Mouse (Mus musculus): Measurements from ENCODE around the gene Hoxa3. TPM values are rescaled to one million over a fixed set of nuclear protein-coding genes. Genes with fewer than 3 reads are reported as not detected.

Gene Hoxa3
- total and polyA plus RNA-seq, 2 experiments from 2014 or later: 1.6 TPM; not detected in 1

DNA sequence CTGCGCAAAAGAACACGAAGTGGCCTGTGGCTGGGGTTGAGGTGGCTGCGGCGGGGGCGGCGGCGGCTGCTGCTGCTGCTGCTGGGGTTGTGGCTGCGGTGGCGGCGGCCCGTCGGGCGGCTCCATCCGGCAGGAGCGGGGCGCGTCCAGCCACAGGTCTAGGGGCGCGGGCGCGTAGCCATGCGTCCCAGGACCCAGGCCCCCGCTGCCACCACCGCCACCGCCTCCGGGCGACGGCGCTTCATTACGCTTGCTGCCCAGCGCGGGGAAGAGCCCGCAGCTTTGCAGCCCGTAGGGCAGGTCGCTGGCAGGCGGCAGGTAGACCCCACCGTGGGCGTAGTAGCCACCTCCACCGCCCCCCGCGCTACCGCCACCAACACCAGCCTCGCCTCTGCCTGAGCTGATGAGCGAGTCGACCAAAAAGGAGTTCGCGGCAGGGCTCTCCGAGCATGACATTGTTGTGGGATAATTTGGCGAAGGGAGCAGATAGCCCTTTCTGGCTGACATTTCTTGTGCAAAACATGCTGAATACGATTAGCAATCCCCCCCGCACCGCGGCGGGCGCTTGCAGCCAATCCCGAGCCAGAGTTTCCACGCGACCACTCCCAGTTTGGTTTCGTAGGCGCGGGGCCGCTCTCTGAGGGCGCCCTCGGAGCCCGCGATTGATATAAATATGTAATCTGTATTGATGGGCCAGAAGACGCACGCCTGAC, 21.4 kb upstream of the Hoxa3 start:
- Histone ChIP-seq H3K27me3 (ENCODE audit: insufficient read depth, low read length) (peaks cover 92% of the 10 kb centered on the region), H3K36me3 (ENCODE audit: insufficient read depth, low read length) (no peaks in the 10 kb centered on the region), H3K4me3 (ENCODE audit: low read depth, low read length) (no peak overlapping the region), H3K27ac (ENCODE audit: low read depth, low read length) (no peak overlapping the region), H3K9me3 (ENCODE audit: low read length) (no peaks in the 10 kb centered on the region), H3K9ac (replicated peaks; ENCODE audit: low read length, poor library complexity, severe bottlenecking) (no peak overlapping the region), H3K4me2 (ENCODE audit: low read depth, low read length, poor library complexity, severe bottlenecking) (no peak overlapping the region), H3K4me1 (ENCODE audit: insufficient read depth, low read length) (no peaks in the 10 kb centered on the region)
- WGBS: 2% methylated on average over 48 of the region's 68 CpGs
- no peak for DNase-seq (ENCODE audit: low spot score)
- ATAC-seq (ENCODE audit: low FRiP score): no peak
- no peak for TF ChIP-seq CTCF (IDR thresholded peaks at IDR 0.05)

DNA sequence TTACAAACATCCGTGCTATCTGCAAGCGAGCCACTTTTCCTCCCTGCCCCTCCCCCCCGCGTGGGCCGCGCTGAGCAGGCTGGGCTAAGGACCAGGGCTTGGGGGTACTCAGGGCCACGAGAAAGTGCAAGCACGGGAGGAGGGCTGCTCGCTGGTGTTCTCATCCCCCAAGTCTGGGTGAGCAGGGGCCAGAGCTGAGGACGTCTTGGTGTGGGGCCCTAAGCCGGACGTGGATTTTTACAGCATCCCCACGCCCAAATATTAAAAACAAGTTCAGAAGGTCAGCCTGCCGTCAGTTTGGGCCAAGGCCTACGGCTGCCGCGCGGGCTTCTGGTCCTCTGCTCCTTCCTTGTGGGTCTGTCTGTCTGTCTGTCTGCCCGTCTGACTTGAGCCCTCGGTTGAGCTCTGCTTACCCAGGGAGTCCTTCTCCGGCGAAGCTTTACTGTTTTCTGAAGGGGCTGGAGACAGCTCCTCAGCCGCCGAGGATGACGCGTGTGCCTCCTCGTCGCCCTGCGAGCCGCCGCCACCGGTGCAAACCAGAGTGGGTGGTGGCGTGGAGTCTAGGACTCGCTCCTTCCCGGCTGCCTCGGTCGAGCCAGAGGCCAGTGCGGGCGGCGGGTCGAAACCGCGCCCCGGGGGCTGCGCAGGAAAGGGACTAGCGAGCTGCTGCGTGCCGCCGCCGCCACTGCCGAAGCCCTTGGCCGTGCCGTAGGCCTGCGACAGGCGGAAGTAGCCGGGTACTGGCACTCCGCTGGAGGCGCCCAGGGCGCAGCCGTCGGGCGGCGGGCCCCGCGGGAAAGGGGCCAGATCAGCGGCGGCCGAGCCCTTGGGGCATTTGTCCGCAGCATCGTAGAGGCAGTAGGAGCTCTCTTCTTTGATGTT, 20.7 kb upstream of the Hoxa3 start:
- no peak for TF ChIP-seq CTCF (IDR thresholded peaks at IDR 0.05)
- Histone ChIP-seq H3K36me3 (ENCODE audit: insufficient read depth, low read length) (no peaks in the 10 kb centered on the region), H3K9me3 (ENCODE audit: low read length) (no peaks in the 10 kb centered on the region), H3K9ac (replicated peaks; ENCODE audit: low read length, poor library complexity, severe bottlenecking) (no peak overlapping the region), H3K27ac (ENCODE audit: low read depth, low read length) (no peak overlapping the region), H3K27me3 (ENCODE audit: insufficient read depth, low read length) (peaks cover 94% of the 10 kb centered on the region), H3K4me3 (ENCODE audit: low read depth, low read length) (no peak overlapping the region), H3K4me1 (ENCODE audit: insufficient read depth, low read length) (no peaks in the 10 kb centered on the region), H3K4me2 (ENCODE audit: low read depth, low read length, poor library complexity, severe bottlenecking) (no peak overlapping the region)
- WGBS: 2% methylated on average over 64 of the region's 70 CpGs
- DNase-seq (ENCODE audit: low spot score): no peak
- ATAC-seq (ENCODE audit: low FRiP score): 0 out of 2 replicates have a peak, but pooled peaks have one; percentile 23

DNA sequence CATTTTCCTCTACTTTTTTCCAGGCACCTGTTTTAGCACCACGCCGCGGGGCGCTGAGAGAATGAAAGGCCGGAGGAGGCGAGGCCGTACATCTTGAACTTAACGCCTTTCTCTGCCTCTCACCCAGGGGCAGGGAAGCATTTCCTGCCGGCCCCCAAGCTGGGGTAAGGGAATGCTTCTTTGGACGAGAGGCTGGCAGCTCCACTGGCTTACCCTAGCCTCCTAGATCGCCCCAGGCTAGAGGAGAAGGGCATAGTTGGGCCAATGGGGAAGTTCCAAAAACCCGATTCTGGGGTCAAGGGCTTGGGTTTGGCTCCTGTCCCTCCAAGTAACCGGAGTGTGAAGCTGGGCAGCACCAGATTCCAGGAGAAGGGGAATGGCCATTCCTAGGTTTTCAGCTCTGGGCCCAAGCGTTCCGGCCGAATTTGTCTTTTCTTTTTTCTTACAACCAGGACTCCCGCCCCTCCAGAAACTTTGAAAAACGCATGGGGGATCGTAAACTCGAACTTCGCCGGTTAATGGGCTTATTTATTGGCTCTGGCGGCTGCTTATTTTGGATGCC, 19.9 kb upstream of the Hoxa3 start:
- H3K27ac ChIP-seq (ENCODE audit: low read depth, low read length): no peak overlapping the region
- DNase-seq (ENCODE audit: low spot score) (no peak), ATAC-seq (ENCODE audit: low FRiP score) (no peak)
- no peak for TF ChIP-seq CTCF (IDR thresholded peaks at IDR 0.05)
- no peaks in the 10 kb centered on the region for H3K9me3 ChIP-seq (ENCODE audit: low read length)
- H3K36me3 ChIP-seq (ENCODE audit: insufficient read depth, low read length): no peaks in the 10 kb centered on the region
- no peak overlapping the region for H3K9ac ChIP-seq (replicated peaks; ENCODE audit: low read length, poor library complexity, severe bottlenecking)
- H3K4me2 ChIP-seq (ENCODE audit: low read depth, low read length, poor library complexity, severe bottlenecking): no peak overlapping the region
- H3K4me1 ChIP-seq (ENCODE audit: insufficient read depth, low read length): no peaks in the 10 kb centered on the region
- peaks cover 93% of the 10 kb centered on the region for H3K27me3 ChIP-seq (ENCODE audit: insufficient read depth, low read length)
- no peak overlapping the region for H3K4me3 ChIP-seq (ENCODE audit: low read depth, low read length)
- under 1% methylated on average over 23 of the region's 23 CpGs for WGBS

DNA sequence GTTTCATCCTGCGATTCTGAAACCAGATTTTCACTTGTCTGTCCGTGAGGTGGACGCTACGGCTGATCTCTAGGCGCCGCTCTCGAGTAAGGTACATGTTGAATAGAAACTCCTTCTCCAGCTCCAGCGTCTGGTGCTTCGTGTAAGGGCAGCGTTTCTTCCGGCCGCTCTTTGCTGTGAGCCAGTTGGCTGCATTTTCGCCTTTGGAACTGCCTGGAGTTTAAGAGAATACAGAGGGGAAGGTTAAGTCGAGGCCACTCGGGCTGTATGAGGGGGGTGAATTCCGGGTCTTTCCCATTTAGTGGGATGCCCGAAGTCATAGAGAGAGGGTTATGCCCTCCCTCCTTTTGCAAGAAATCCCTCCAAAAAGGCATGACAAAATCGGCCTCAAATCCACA, 19.4 kb upstream of the Hoxa3 start:
- Histone ChIP-seq H3K36me3 (ENCODE audit: insufficient read depth, low read length) (no peaks in the 10 kb centered on the region), H3K4me3 (ENCODE audit: low read depth, low read length) (no peak overlapping the region), H3K9me3 (ENCODE audit: low read length) (no peaks in the 10 kb centered on the region), H3K4me2 (ENCODE audit: low read depth, low read length, poor library complexity, severe bottlenecking) (no peak overlapping the region), H3K27me3 (ENCODE audit: insufficient read depth, low read length) (peaks cover 93% of the 10 kb centered on the region), H3K9ac (replicated peaks; ENCODE audit: low read length, poor library complexity, severe bottlenecking) (no peak overlapping the region), H3K27ac (ENCODE audit: low read depth, low read length) (no peak overlapping the region), H3K4me1 (ENCODE audit: insufficient read depth, low read length) (no peaks in the 10 kb centered on the region)
- TF ChIP-seq CTCF (IDR thresholded peaks at IDR 0.05): no peak
- DNase-seq (ENCODE audit: low spot score): no peak
- 2% methylated on average over 18 of the region's 18 CpGs for WGBS
- ATAC-seq (ENCODE audit: low FRiP score): no peak

DNA sequence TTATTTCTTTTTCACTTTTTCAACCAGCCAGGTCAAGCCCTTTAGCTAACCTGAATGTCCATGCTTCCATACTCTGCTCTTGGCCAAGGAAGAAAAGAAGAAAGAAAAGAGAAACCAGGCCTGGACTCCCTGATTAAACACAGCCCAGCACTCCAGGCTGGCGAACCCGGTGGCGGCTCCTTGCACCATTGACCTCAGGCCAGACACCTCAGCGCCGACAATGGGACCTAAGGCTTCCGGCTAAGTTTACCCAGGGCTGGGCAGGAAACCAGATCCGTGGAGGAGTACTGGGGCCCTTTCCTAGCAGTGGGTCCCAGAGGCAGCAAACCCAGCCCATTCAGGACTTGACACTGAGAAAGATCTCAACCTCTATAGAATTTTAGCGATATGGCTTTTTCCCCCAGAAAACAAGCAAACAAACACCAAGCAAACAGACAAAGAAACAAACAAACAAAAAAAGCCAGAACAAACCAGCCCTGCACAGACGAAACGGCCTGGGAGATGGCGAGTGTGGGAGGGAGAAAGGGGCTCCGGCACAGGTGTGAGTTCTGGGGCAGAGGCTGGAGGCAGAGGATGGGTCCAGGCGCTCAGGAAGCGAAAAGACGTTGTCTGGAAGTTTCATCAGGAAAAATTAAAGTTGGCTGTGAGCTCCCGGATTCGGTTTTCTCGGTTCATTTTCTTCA, 18.9 kb upstream of the Hoxa3 start:
- H3K9me3 ChIP-seq (ENCODE audit: low read length): no peaks in the 10 kb centered on the region
- no peak for ATAC-seq (ENCODE audit: low FRiP score)
- H3K27ac ChIP-seq (ENCODE audit: low read depth, low read length): no peak overlapping the region
- peaks cover 93% of the 10 kb centered on the region for H3K27me3 ChIP-seq (ENCODE audit: insufficient read depth, low read length)
- no peaks in the 10 kb centered on the region for H3K36me3 ChIP-seq (ENCODE audit: insufficient read depth, low read length)
- no peak overlapping the region for H3K9ac ChIP-seq (replicated peaks; ENCODE audit: low read length, poor library complexity, severe bottlenecking)
- no peak for TF ChIP-seq CTCF (IDR thresholded peaks at IDR 0.05)
- DNase-seq (ENCODE audit: low spot score): no peak
- H3K4me3 ChIP-seq (ENCODE audit: low read depth, low read length): no peak overlapping the region
- H3K4me1 ChIP-seq (ENCODE audit: insufficient read depth, low read length): no peaks in the 10 kb centered on the region
- no peak overlapping the region for H3K4me2 ChIP-seq (ENCODE audit: low read depth, low read length, poor library complexity, severe bottlenecking)
- WGBS: 2% methylated on average over 18 of the region's 18 CpGs
